Mouse (Mus musculus): Measurements from ENCODE around the gene Exoc8. TPM values are rescaled to one million over a fixed set of nuclear protein-coding genes. Genes with fewer than 3 reads are reported as not detected.

Exoc8 gene
- polyA plus RNA-seq, 1 experiment = 6.5 TPM

- Histone ChIP-seq H3K27me3 (ENCODE audit: control insufficient read depth, insufficient read depth, low read length) (no peaks in the 10 kb centered on the region), H3K27ac (ENCODE audit: insufficient read depth, low read length) (no peak overlapping the region), H3K4me3 (ENCODE audit: extremely low read depth, insufficient read depth, insufficient read length) (no peak overlapping the region), H3K36me3 (ENCODE audit: control insufficient read depth, insufficient read depth, low read length) (peaks cover 18% of the 10 kb centered on the region), H3K4me1 (ENCODE audit: control insufficient read depth, insufficient read depth, insufficient read length) (no peaks in the 10 kb centered on the region; the same call in 1 of the 2 replicates)
- DNase-seq (ENCODE audit: low read depth in 1 of 2, low spot score in 2 of 2) = no peak
- WGBS = 80% methylated on average over 3 of the region's 3 CpGs
- no peak for TF ChIP-seq POLR2A (IDR thresholded peaks at IDR 0.05; ENCODE audit: low read depth, low read length)
- TF ChIP-seq CTCF (IDR thresholded peaks at IDR 0.05; ENCODE audit: extremely low read depth, insufficient read depth, insufficient read length, insufficient replicate concordance) = no peak
Observed at GRCm38 (mm10) chr8:124892596-124892995, 4.9 kb downstream of the Exoc8 start.

- DNase-seq (ENCODE audit: low read depth in 1 of 2, low spot score in 2 of 2) = no peak
- no peak for TF ChIP-seq CTCF (IDR thresholded peaks at IDR 0.05; ENCODE audit: extremely low read depth, insufficient read depth, insufficient read length, insufficient replicate concordance)
- no peak for TF ChIP-seq POLR2A (IDR thresholded peaks at IDR 0.05; ENCODE audit: low read depth, low read length)
- no peak overlapping the region for H3K4me3 ChIP-seq (ENCODE audit: extremely low read depth, insufficient read depth, insufficient read length)
- H3K4me1 ChIP-seq (ENCODE audit: control insufficient read depth, insufficient read depth, insufficient read length) = no peaks in the 10 kb centered on the region
- WGBS = 86% methylated on average over 5 of the region's 5 CpGs
- peaks cover 23% of the 10 kb centered on the region for H3K36me3 ChIP-seq (ENCODE audit: control insufficient read depth, insufficient read depth, low read length)
- no peaks in the 10 kb centered on the region for H3K27me3 ChIP-seq (ENCODE audit: control insufficient read depth, insufficient read depth, low read length)
- H3K27ac ChIP-seq (ENCODE audit: insufficient read depth, low read length) = no peak overlapping the region
Observed at GRCm38 (mm10) chr8:124888385-124888784, 9.1 kb downstream of the Exoc8 start.

GRCm38 (mm10) chr8:124878946-124879526 lies 18.5 kb downstream of the Exoc8 start:
- WGBS = 85% methylated on average over 10 of the region's 10 CpGs
- H3K27ac ChIP-seq (ENCODE audit: insufficient read depth, low read length) = no peak overlapping the region
- no peak for TF ChIP-seq CTCF (IDR thresholded peaks at IDR 0.05; ENCODE audit: extremely low read depth, insufficient read depth, insufficient read length, insufficient replicate concordance)
- no peak for TF ChIP-seq POLR2A (IDR thresholded peaks at IDR 0.05; ENCODE audit: low read depth, low read length)
- no peak for DNase-seq (ENCODE audit: low read depth in 1 of 2, low spot score in 2 of 2)
- no peak overlapping the region for H3K4me3 ChIP-seq (ENCODE audit: extremely low read depth, insufficient read depth, insufficient read length)
- H3K36me3 ChIP-seq (ENCODE audit: control insufficient read depth, insufficient read depth, low read length) = peaks cover 65% of the 10 kb centered on the region
- H3K4me1 ChIP-seq (ENCODE audit: control insufficient read depth, insufficient read depth, insufficient read length) = no peaks in the 10 kb centered on the region
- no peaks in the 10 kb centered on the region for H3K27me3 ChIP-seq (ENCODE audit: control insufficient read depth, insufficient read depth, low read length)

GRCm38 (mm10) chr8:124878141-124878540 lies 19.4 kb downstream of the Exoc8 start:
- TF ChIP-seq CTCF (IDR thresholded peaks at IDR 0.05; ENCODE audit: extremely low read depth, insufficient read depth, insufficient read length, insufficient replicate concordance) = no peak
- no peak for TF ChIP-seq POLR2A (IDR thresholded peaks at IDR 0.05; ENCODE audit: low read depth, low read length)
- 88% methylated on average over 5 of the region's 5 CpGs for WGBS
- no peak for DNase-seq (ENCODE audit: low read depth in 1 of 2, low spot score in 2 of 2)
- H3K4me3 ChIP-seq (ENCODE audit: extremely low read depth, insufficient read depth, insufficient read length) = no peak overlapping the region
- H3K27ac ChIP-seq (ENCODE audit: insufficient read depth, low read length) = no peak overlapping the region
- no peaks in the 10 kb centered on the region for H3K4me1 ChIP-seq (ENCODE audit: control insufficient read depth, insufficient read depth, insufficient read length)
- peaks cover 66% of the 10 kb centered on the region for H3K36me3 ChIP-seq (ENCODE audit: control insufficient read depth, insufficient read depth, low read length)
- no peaks in the 10 kb centered on the region for H3K27me3 ChIP-seq (ENCODE audit: control insufficient read depth, insufficient read depth, low read length)

- Histone ChIP-seq H3K4me1 (ENCODE audit: control insufficient read depth, insufficient read depth, insufficient read length) (no peaks in the 10 kb centered on the region), H3K27ac (ENCODE audit: insufficient read depth, low read length) (no peak overlapping the region), H3K36me3 (ENCODE audit: control insufficient read depth, insufficient read depth, low read length) (peaks cover 42% of the 10 kb centered on the region), H3K27me3 (ENCODE audit: control insufficient read depth, insufficient read depth, low read length) (no peaks in the 10 kb centered on the region), H3K4me3 (ENCODE audit: extremely low read depth, insufficient read depth, insufficient read length) (no peak overlapping the region)
- 90% methylated on average over 5 of the region's 5 CpGs for WGBS
- no peak for DNase-seq (ENCODE audit: low read depth in 1 of 2, low spot score in 2 of 2)
- TF ChIP-seq POLR2A (IDR thresholded peaks at IDR 0.05; ENCODE audit: low read depth, low read length) = no peak
- no peak for TF ChIP-seq CTCF (IDR thresholded peaks at IDR 0.05; ENCODE audit: extremely low read depth, insufficient read depth, insufficient read length, insufficient replicate concordance)
Observed at GRCm38 (mm10) chr8:124872690-124873089, 24.8 kb downstream of the Exoc8 start.

- WGBS = 98% methylated on average over 7 of the region's 7 CpGs
- DNase-seq (ENCODE audit: low read depth in 1 of 2, low spot score in 2 of 2) = no peak
- TF ChIP-seq CTCF (IDR thresholded peaks at IDR 0.05; ENCODE audit: extremely low read depth, insufficient read depth, insufficient read length, insufficient replicate concordance) (no peak), POLR2A (IDR thresholded peaks at IDR 0.05; ENCODE audit: low read depth, low read length) (no peak)
Observed at GRCm38 (mm10) chr8:124872081-124872480, 25.4 kb downstream of the Exoc8 start.

GRCm38 (mm10) chr8:124871474-124871873 lies 26.0 kb downstream of the Exoc8 start:
- TF ChIP-seq POLR2A (IDR thresholded peaks at IDR 0.05; ENCODE audit: low read depth, low read length) (no peak), CTCF (IDR thresholded peaks at IDR 0.05; ENCODE audit: extremely low read depth, insufficient read depth, insufficient read length, insufficient replicate concordance) (no peak)
- H3K36me3 ChIP-seq (ENCODE audit: control insufficient read depth, insufficient read depth, low read length) = peaks cover 34% of the 10 kb centered on the region
- H3K4me1 ChIP-seq (ENCODE audit: control insufficient read depth, insufficient read depth, insufficient read length) = 0 out of 2 replicates have a peak, but pooled peaks cover 3% of the 10 kb centered on the region
- WGBS = 98% methylated on average over 7 of the region's 7 CpGs
- no peaks in the 10 kb centered on the region for H3K27me3 ChIP-seq (ENCODE audit: control insufficient read depth, insufficient read depth, low read length)
- no peak for DNase-seq (ENCODE audit: low read depth in 1 of 2, low spot score in 2 of 2)
- no peak overlapping the region for H3K4me3 ChIP-seq (ENCODE audit: extremely low read depth, insufficient read depth, insufficient read length)
- no peak overlapping the region for H3K27ac ChIP-seq (ENCODE audit: insufficient read depth, low read length)

More at GRCm38 (mm10) chr8:124872081-124872480, 25.4 kb downstream of the Exoc8 start:
- Histone ChIP-seq H3K4me3 (ENCODE audit: extremely low read depth, insufficient read depth, insufficient read length) (no peak overlapping the region), H3K4me1 (ENCODE audit: control insufficient read depth, insufficient read depth, insufficient read length) (no peaks in the 10 kb centered on the region), H3K36me3 (ENCODE audit: control insufficient read depth, insufficient read depth, low read length) (peaks cover 40% of the 10 kb centered on the region), H3K27ac (ENCODE audit: insufficient read depth, low read length) (no peak overlapping the region), H3K27me3 (ENCODE audit: control insufficient read depth, insufficient read depth, low read length) (no peaks in the 10 kb centered on the region)

All from spleen, adult 2 months (tissue).